Mouse (Mus musculus) adrenal gland (tissue): ENCODE results near the gene Faf2.
"Not testable (repeated sequence)": the region's sequence is repeated elsewhere in the genome, so short reads cannot be mapped to it uniquely, and the experiment has no call there.

Experiments used
- intact Hi-C: fragments of 180-260 bp; cut with DNase I; formaldehyde crosslinking; loops from one replicate; pipeline ENCODE4 v1.15.1; 2025

Faf2 gene

GRCm38 (mm10) chr13:54604221-54604620, 17.4 kb upstream of the Faf2 start:
- intact Hi-C loops, result no loop called here

DNA sequence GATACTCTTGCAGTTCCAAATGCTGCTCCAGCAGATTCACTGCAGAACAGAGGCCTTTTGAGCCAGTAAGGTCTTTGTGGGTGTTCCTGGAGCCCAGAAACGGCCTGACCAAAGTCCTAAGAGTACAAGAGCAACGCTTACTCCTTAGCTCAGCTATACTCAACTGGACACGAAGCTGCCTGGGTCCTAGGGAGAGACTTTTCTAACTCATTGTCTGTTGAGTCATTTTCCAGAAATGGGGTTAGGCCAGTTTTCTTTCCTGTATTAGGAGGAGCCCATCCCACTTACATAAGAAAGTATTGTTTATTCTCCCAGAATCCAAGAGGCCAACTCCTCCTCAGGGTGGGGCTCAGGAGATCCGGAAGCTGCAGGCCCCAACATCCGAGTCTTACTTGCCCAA, 16.2 kb upstream of the Faf2 start:
- intact Hi-C loops, result no loop called here

DNA sequence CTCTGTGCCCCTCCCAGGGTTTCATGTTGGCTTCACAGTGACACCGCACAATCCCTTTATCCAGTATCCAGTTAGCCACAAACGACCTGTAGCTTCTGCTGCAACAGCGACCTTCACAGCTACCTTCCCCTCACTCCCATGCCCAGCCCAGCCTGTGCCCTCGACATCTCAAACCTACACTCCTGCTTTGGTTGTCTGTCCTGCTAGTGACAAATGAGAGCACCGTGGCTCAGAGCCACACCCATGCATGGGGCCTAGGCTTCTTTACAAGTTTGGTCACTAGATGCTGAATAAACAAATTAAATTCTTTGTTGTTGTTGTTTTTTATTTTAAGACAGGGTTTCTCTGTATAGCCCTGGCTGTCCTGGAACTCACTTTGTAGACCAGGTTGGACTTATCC, 14.4 kb upstream of the Faf2 start:
- intact Hi-C loops, result no loop called here

DNA sequence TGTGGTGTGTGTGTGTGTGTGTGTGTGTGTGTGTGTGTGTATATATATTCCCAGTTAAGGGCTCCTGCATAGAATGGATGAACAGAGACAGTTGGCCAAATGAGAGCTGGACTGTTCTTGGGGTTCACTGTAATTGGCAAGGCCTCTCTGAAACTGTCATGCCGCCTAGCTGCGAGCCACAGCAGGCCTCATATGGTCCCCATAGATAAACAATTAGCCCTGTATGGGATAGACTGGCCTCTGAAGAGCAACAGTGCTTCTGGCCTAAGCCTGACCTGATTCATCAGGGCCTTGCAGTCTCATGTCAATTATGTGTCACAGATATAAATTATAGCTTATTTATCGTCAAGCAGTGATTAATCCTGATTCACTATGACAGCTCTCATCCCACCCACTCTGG, 13.6 kb upstream of the Faf2 start:
- intact Hi-C loops, result no loop called here

- intact Hi-C loops, result no loop called here
Measured at GRCm38 (mm10) chr13:54608666-54609065, 12.9 kb upstream of the Faf2 start.

GRCm38 (mm10) chr13:54609301-54609700, 12.3 kb upstream of the Faf2 start:
- intact Hi-C loops, result no loop called here

GRCm38 (mm10) chr13:54610613-54610971, 11.0 kb upstream of the Faf2 start:
- intact Hi-C loops, result no loop called here

GRCm38 (mm10) chr13:54610972-54611754, 10.4 kb upstream of the Faf2 start, which contains the start of gene Cltb:
TSS of gene Cltb (minus strand) at chr13:54611344.
- intact Hi-C loops, result no loop called here

- intact Hi-C loops, result not testable (repeated sequence)
Measured at GRCm38 (mm10) chr13:54613141-54613540, 8.4 kb upstream of the Faf2 start.

- intact Hi-C loops, result no loop called here
Measured at GRCm38 (mm10) chr13:54616307-54616706, 5.3 kb upstream of the Faf2 start.

DNA sequence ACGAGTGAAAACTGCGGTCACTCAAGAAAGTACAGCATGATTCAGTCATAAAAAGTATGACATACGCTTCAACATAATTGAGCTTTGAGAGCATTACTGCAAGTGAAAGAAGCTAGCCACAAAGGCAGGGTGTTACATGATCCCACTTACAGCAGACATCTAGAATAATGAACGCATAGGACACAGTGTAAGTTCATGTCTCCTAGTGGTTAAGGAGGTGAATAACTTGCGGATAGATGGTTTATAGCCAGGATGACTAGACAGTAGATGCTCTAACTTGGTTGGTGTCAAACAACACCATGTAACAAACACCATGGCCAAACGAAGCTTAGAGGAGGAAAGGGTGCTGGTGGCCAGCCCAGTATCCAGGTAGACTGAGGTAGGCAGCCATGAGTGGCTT, 4.6 kb upstream of the Faf2 start:
- intact Hi-C loops, result no loop called here

GRCm38 (mm10) chr13:54621960-54622521, 457 bp downstream of the Faf2 start:
- intact Hi-C loops, result loop anchor here (5.0 to 10.0 kb wide), 3 partner anchors 45 to 157 kb away; partner anchors contain the start of genes Arl10 and Thoc3

- intact Hi-C loops, result loop anchor here (10.0 kb wide), 1 partner anchor 164 kb away; the partner anchor contains the start of gene Thoc3
Measured at GRCm38 (mm10) chr13:54629128-54629527, 7.5 kb downstream of the Faf2 start.

DNA sequence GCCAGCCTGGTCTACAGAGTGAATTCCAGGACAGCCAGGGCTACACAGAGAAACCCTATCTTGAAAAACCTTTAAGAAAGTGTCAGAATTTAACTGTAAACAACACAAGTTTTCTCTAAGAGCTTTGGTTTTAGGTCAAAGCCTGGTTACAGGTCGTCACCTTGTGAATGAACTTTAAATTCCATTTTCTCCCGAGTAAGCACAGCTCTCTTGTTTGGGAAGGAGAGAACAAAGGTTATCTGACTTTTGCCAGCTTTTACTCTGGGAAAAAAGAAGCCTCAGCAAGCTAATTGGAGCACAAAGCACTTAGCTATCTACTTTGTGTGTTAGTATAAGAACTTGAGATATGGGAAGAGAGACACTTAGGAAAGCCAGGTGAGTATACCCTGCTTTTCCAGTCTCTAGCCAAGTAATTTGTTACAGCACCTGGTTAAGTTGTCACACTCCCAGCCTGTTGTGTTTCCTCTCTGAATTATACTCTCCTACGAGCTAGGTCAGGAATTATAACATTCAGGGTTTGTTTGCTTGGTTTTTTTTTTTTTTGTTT, 11.2 kb downstream of the Faf2 start:
- intact Hi-C loops, result no loop called here

DNA sequence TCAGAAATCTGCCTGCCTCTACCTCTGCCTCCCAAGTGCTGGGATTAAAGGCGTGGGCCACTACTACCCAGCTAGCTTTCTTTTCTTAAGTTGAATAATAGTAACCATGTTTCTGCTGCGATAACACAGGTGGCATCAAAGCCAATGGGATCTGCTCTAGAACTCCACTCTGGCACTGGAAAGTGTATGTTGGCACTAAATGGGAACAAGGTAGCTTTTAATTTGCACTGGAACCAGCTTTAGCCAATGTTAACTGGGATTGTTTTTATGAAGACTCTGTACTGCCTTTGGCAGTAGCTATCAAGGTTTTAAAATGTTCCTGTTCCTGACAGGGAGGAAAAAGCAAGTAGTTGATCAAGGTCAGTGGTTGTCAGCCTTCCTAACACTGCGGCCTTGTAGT, 13.4 kb downstream of the Faf2 start:
- intact Hi-C loops, result no loop called here

- intact Hi-C loops, result no loop called here
Measured at GRCm38 (mm10) chr13:54650461-54650860, 28.9 kb downstream of the Faf2 start.

DNA sequence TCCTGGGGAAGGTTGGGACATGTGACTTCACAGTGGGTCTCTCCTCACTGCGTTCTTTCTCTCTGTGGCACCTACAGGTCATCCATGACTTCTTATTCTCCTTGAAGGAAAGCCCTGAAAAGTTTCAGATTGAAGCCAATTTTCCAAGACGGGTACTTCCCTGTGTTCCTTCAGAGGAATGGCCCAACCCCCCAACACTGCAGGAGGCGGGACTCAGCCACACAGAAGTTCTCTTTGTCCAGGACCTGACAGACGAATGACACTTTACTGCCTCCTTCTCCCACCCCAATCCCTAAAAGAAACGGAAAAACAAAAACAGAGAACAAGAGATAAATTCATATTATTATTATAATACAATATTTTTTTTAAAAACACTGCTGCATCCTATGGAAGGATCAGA, 39.3 kb downstream of the Faf2 start:
- intact Hi-C loops, result no loop called here

DNA sequence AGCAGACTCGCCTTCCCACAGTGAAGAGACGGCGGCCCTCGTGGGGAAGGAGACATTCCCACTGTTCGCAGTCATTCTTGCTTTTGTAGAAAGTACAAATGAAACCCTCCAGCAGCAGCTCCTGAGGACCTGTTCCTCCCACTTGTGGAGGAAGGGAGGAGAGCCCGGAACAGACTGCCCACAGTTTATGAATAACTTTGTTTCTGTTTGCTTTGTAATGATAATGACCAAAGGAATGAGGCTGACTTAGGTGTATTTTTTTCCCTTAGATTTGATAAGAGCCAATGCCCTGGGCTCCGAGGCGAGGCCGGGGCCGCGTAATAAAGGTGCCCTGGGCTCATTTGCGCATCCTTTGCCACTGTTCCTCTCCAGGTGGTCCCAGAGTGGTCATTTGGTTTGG, 39.8 kb downstream of the Faf2 start:
- intact Hi-C loops, result no loop called here

DNA sequence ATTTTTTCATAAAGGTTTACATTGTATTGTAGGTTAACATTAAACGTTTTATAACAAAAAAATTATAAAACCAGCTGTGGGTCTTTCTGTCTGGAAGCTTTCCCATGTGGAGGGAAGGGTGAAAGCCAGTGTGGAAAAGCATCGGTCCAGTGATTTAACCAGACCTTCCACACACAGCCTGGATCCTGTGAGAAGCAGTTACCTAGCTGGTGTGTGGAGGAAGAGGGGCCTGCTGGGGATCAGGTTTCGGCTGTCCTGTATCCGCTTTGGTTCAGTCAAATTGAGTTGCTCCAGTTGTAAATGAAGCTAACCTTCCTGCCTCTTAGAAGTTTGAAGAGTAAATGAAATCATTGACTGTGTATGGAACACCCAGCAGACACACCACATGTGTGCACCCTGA, 42.4 kb downstream of the Faf2 start:
- intact Hi-C loops, result no loop called here

GRCm38 (mm10) chr13:54664509-54664908, 42.9 kb downstream of the Faf2 start:
- intact Hi-C loops, result no loop called here

- intact Hi-C loops, result no loop called here
Measured at GRCm38 (mm10) chr13:54665062-54665461, 43.5 kb downstream of the Faf2 start.

GRCm38 (mm10) chr13:54670491-54670890, 48.9 kb downstream of the Faf2 start:
- intact Hi-C loops, result no loop called here
